Comparison of ENCODE assay signal across 8 mouse cellular contexts in genomic region chr17:47225306-47226269, GRCm38 (mm10).
A peak's percentile ranks its signal among the peaks of the same experiment; 100 is the strongest.
DNase-seq lines count a peak whose midpoint lies in the region; ATAC-seq and TF ChIP-seq lines count a peak whose summit lies in the region.

No protein-coding gene starts in this region.

- no peak for ATAC-seq in midbrain, postnatal 0 days (ENCODE audit: low FRiP score)
- ATAC-seq in megakaryocyte progenitor cell, adult 5-6 weeks (replicated peaks; ENCODE audit: poor library complexity) = peak; percentile 81

- no peak for DNase-seq in midbrain, embryonic 10.5 days (ENCODE audit: low spot score)
- no peak for DNase-seq in midbrain, postnatal 0 days (ENCODE audit: low spot score)
- DNase-seq in ZHBTc4 (ENCODE audit: low read depth, low spot score) = peak; percentile 26
- DNase-seq in heart, postnatal 10 days = peak; percentile 26 to 31
- DNase-seq in cerebellum, adult 11-12 months = no peak
- DNase-seq in layer of hippocampus, postnatal 14 days (ENCODE audit: low spot score in 2 of 2) = no peak
- DNase-seq in thymus, postnatal 25 days = no peak

- 0 out of 2 replicates have a peak overlapping the region, but pooled peaks have one; percentile 46 for H3K27ac ChIP-seq in midbrain, embryonic 10.5 days (replicated peaks)
- H3K27ac ChIP-seq in midbrain, postnatal 0 days (ENCODE audit: low read depth, low read length) = no peak overlapping the region

- no peaks in the 10 kb centered on the region for H3K27me3 ChIP-seq in midbrain, embryonic 10.5 days (ENCODE audit: low read depth, poor library complexity, severe bottlenecking)
- no peaks in the 10 kb centered on the region for H3K27me3 ChIP-seq in midbrain, postnatal 0 days (ENCODE audit: insufficient read depth, low read length)

- H3K36me3 ChIP-seq in midbrain, embryonic 10.5 days = peaks cover 21% of the 10 kb centered on the region
- peaks cover 4% of the 10 kb centered on the region for H3K36me3 ChIP-seq in midbrain, postnatal 0 days (ENCODE audit: insufficient read depth, low read length)

- no peak overlapping the region for H3K4me3 ChIP-seq in midbrain, embryonic 10.5 days
- H3K4me3 ChIP-seq in midbrain, postnatal 0 days (ENCODE audit: low read depth, low read length) = no peak overlapping the region

- TF ChIP-seq CTCF in midbrain, postnatal 0 days (IDR thresholded peaks at IDR 0.05) = no peak

- intact Hi-C loops in heart, postnatal 10 days (cut with DNase I) = no loop called here

- peaks cover 12% of the 10 kb centered on the region; the same call in 1 of the 2 replicates for H3K9me3 ChIP-seq in midbrain, embryonic 10.5 days (replicated peaks)
- no peaks in the 10 kb centered on the region for H3K9me3 ChIP-seq in midbrain, postnatal 0 days (ENCODE audit: low read length)

- H3K4me2 ChIP-seq in midbrain, postnatal 0 days (ENCODE audit: low read depth, low read length, poor library complexity, severe bottlenecking) = no peak overlapping the region

- no peak overlapping the region for H3K9ac ChIP-seq in midbrain, postnatal 0 days (replicated peaks; ENCODE audit: low read length, poor library complexity, severe bottlenecking)

- peaks cover 13% of the 10 kb centered on the region for H3K4me1 ChIP-seq in midbrain, embryonic 10.5 days
- 0 out of 2 replicates have a peak, but pooled peaks cover 2% of the 10 kb centered on the region for H3K4me1 ChIP-seq in midbrain, postnatal 0 days (ENCODE audit: insufficient read depth, low read length)

- 63% methylated on average over 18 of the region's 18 CpGs for WGBS in midbrain, embryonic 10.5 days
- WGBS in midbrain, postnatal 0 days = 53% methylated on average over 18 of the region's 18 CpGs

Comparison
In these comparisons a context has a peak if more than half of its experiments do, and no peak if none do; other contexts are left out.
1. DNase-seq: peak in ZHBTc4 (single experiment) and heart, postnatal 10 days (2 of 2); none in midbrain, embryonic 10.5 days (single experiment), midbrain, postnatal 0 days (single experiment), cerebellum, adult 11-12 months (single experiment), layer of hippocampus, postnatal 14 days (0 of 2) and thymus, postnatal 25 days (single experiment).